ENCODE assay signal across 8 mouse cellular contexts in genomic region chr10:18526851-18527675, GRCm38 (mm10). TPM values are rescaled to one million over a fixed set of nuclear protein-coding genes. Genes with fewer than 3 reads are reported as not detected.
DNase-seq lines count a peak whose midpoint lies in the region; ATAC-seq and TF ChIP-seq lines count a peak whose summit lies in the region.

No protein-coding gene starts in this region.

- H3K9me3 ChIP-seq in forebrain, embryonic 11.5 days (ENCODE audit: control insufficient read depth, low read length): no peaks in the 10 kb centered on the region
- no peaks in the 10 kb centered on the region for H3K9me3 ChIP-seq in forebrain, embryonic 10.5 days
- H3K9me3 ChIP-seq in midbrain, postnatal 0 days (ENCODE audit: low read length): no peaks in the 10 kb centered on the region
- no peaks in the 10 kb centered on the region for H3K9me3 ChIP-seq in midbrain, embryonic 10.5 days (replicated peaks)
- no peaks in the 10 kb centered on the region for H3K9me3 ChIP-seq in hindbrain, embryonic 16.5 days (ENCODE audit: control insufficient read depth, low read length)

- H3K4me3 ChIP-seq in forebrain, embryonic 11.5 days (ENCODE audit: low read depth, low read length): no peak overlapping the region
- H3K4me3 ChIP-seq in forebrain, embryonic 10.5 days: no peak overlapping the region
- no peak overlapping the region for H3K4me3 ChIP-seq in midbrain, postnatal 0 days (ENCODE audit: low read depth, low read length)
- H3K4me3 ChIP-seq in midbrain, embryonic 10.5 days: no peak overlapping the region
- H3K4me3 ChIP-seq in hindbrain, embryonic 16.5 days (ENCODE audit: low read length): no peak overlapping the region

- H3K9ac ChIP-seq in forebrain, embryonic 11.5 days (ENCODE audit: low read length): no peak overlapping the region
- H3K9ac ChIP-seq in midbrain, postnatal 0 days (replicated peaks; ENCODE audit: low read length, poor library complexity, severe bottlenecking): no peak overlapping the region
- no peak overlapping the region for H3K9ac ChIP-seq in hindbrain, embryonic 16.5 days (ENCODE audit: low read depth, low read length)

- 0 out of 2 replicates have a peak, but pooled peaks have one; percentile 19 for ATAC-seq in forebrain, embryonic 11.5 days (replicated peaks; ENCODE audit: low FRiP score)
- ATAC-seq in midbrain, postnatal 0 days (ENCODE audit: low FRiP score): peak; percentile 12; the same call in 1 of the 2 replicates
- ATAC-seq in hindbrain, embryonic 16.5 days: no peak

- no peaks in the 10 kb centered on the region for H3K4me1 ChIP-seq in forebrain, embryonic 11.5 days (replicated peaks; ENCODE audit: control insufficient read depth, insufficient read depth, low read length)
- H3K4me1 ChIP-seq in forebrain, embryonic 10.5 days: peaks cover 23% of the 10 kb centered on the region
- no peaks in the 10 kb centered on the region for H3K4me1 ChIP-seq in midbrain, postnatal 0 days (ENCODE audit: insufficient read depth, low read length)
- peaks cover 15% of the 10 kb centered on the region for H3K4me1 ChIP-seq in midbrain, embryonic 10.5 days
- peaks cover 18% of the 10 kb centered on the region for H3K4me1 ChIP-seq in hindbrain, embryonic 16.5 days (ENCODE audit: control insufficient read depth, insufficient read depth, low read depth, low read length)

- 74% methylated on average over 19 of the region's 20 CpGs for WGBS in forebrain, embryonic 11.5 days
- WGBS in forebrain, embryonic 10.5 days: 81% methylated on average over 20 of the region's 20 CpGs
- 75% methylated on average over 20 of the region's 20 CpGs for WGBS in midbrain, postnatal 0 days
- WGBS in midbrain, embryonic 10.5 days: 81% methylated on average over 20 of the region's 20 CpGs
- WGBS in hindbrain, embryonic 16.5 days: 66% methylated on average over 20 of the region's 20 CpGs

- H3K4me2 ChIP-seq in forebrain, embryonic 11.5 days (ENCODE audit: low read depth, low read length, severe bottlenecking): no peak overlapping the region
- no peak overlapping the region for H3K4me2 ChIP-seq in midbrain, postnatal 0 days (ENCODE audit: low read depth, low read length, poor library complexity, severe bottlenecking)
- H3K4me2 ChIP-seq in hindbrain, embryonic 16.5 days (ENCODE audit: low read length): no peak overlapping the region

- no peaks in the 10 kb centered on the region for H3K27me3 ChIP-seq in forebrain, embryonic 11.5 days (ENCODE audit: control insufficient read depth, insufficient read depth, low read length)
- no peaks in the 10 kb centered on the region for H3K27me3 ChIP-seq in forebrain, embryonic 10.5 days (ENCODE audit: poor library complexity, severe bottlenecking)
- H3K27me3 ChIP-seq in midbrain, postnatal 0 days (ENCODE audit: insufficient read depth, low read length): no peaks in the 10 kb centered on the region
- H3K27me3 ChIP-seq in midbrain, embryonic 10.5 days (ENCODE audit: low read depth, poor library complexity, severe bottlenecking): no peaks in the 10 kb centered on the region
- H3K27me3 ChIP-seq in hindbrain, embryonic 16.5 days (replicated peaks; ENCODE audit: control insufficient read depth, insufficient read depth, low read length): no peaks in the 10 kb centered on the region
- H3K27me3 ChIP-seq in splenic B cell, adult 2 months (ENCODE audit: control insufficient read depth, insufficient read depth, low read length, poor library complexity, severe bottlenecking): no peaks in the 10 kb centered on the region

- no peak overlapping the region for H3K27ac ChIP-seq in forebrain, embryonic 11.5 days (ENCODE audit: low read depth, low read length)
- H3K27ac ChIP-seq in forebrain, embryonic 10.5 days: no peak overlapping the region; the same call in 1 of the 2 replicates
- no peak overlapping the region for H3K27ac ChIP-seq in midbrain, postnatal 0 days (ENCODE audit: low read depth, low read length)
- H3K27ac ChIP-seq in midbrain, embryonic 10.5 days (replicated peaks): no peak overlapping the region
- peak overlapping the region; percentile 55; the same call in 1 of the 2 replicates for H3K27ac ChIP-seq in hindbrain, embryonic 16.5 days (ENCODE audit: low read depth, low read length)

- no peak for TF ChIP-seq CTCF in midbrain, postnatal 0 days (IDR thresholded peaks at IDR 0.05)

- H3K36me3 ChIP-seq in forebrain, embryonic 11.5 days (ENCODE audit: control insufficient read depth, insufficient read depth, low read length): peaks cover 7% of the 10 kb centered on the region
- H3K36me3 ChIP-seq in forebrain, embryonic 10.5 days (replicated peaks): peaks cover 59% of the 10 kb centered on the region
- peaks cover 16% of the 10 kb centered on the region for H3K36me3 ChIP-seq in midbrain, postnatal 0 days (ENCODE audit: insufficient read depth, low read length)
- peaks cover 53% of the 10 kb centered on the region for H3K36me3 ChIP-seq in midbrain, embryonic 10.5 days
- peaks cover 15% of the 10 kb centered on the region for H3K36me3 ChIP-seq in hindbrain, embryonic 16.5 days (ENCODE audit: control insufficient read depth, insufficient read depth, low read length)
- no peaks in the 10 kb centered on the region for H3K36me3 ChIP-seq in splenic B cell, adult 2 months (ENCODE audit: control insufficient read depth, insufficient read depth, low read length, poor library complexity, severe bottlenecking)

- DNase-seq in forebrain, embryonic 11.5 days (ENCODE audit: low spot score): no peak
- DNase-seq in forebrain, embryonic 10.5 days (ENCODE audit: extremely low spot score, low spot score): no peak
- peak; percentile 40 for DNase-seq in midbrain, postnatal 0 days (ENCODE audit: low spot score)
- no peak for DNase-seq in midbrain, embryonic 10.5 days (ENCODE audit: low spot score)
- peak; percentile 5 for DNase-seq in splenic B cell, adult 2 months (ENCODE audit: low read depth, low spot score)
- no peak for DNase-seq in urinary bladder, postnatal 4 days (ENCODE audit: low spot score in 2 of 2)
- DNase-seq in layer of hippocampus, adult 9-11 months: no peak

RNA-seq across cellular contexts. Expression of gene Hebp2, which starts 18.8 kb away (rescaled TPM):
- polyA plus RNA-seq in forebrain, embryonic 11.5 days (2014; fragmentation: Nextera tagmentation; extraction: Ambion mirVana): 10.3 and 12.0 TPM in 2 replicates
- polyA plus RNA-seq in forebrain, embryonic 10.5 days (2016; fragmentation: Nextera tagmentation; extraction: Ambion mirVana): 14.9 and 15.7 TPM in 2 replicates
- total RNA-seq in midbrain, postnatal 0 days (2014; rRNA removed): 5.8 and 5.9 TPM in 2 replicates
- polyA plus RNA-seq in midbrain, postnatal 0 days (2015; fragmentation: Nextera tagmentation; extraction: Ambion mirVana): 10.1 and 10.4 TPM in 2 replicates
- 14.7 and 14.8 TPM in 2 replicates for polyA plus RNA-seq in midbrain, embryonic 10.5 days (2016; fragmentation: Nextera tagmentation; extraction: Ambion mirVana)
- 13.7 and 20.2 TPM in 2 replicates for polyA plus RNA-seq in hindbrain, embryonic 16.5 days (2015; fragmentation: Nextera tagmentation; extraction: Ambion mirVana)

Comparison
In these comparisons a context has a peak if more than half of its experiments do, and no peak if none do; other contexts are left out.
1. DNase-seq: peak in midbrain, postnatal 0 days (single experiment) and splenic B cell, adult 2 months (single experiment); none in forebrain, embryonic 11.5 days (single experiment), forebrain, embryonic 10.5 days (single experiment), midbrain, embryonic 10.5 days (single experiment), urinary bladder, postnatal 4 days (0 of 2) and layer of hippocampus, adult 9-11 months (single experiment).